Mouse (Mus musculus) heart, postnatal 36 days (tissue): ENCODE data around the gene Htra1. TPM values are rescaled to one million over a fixed set of nuclear protein-coding genes. Genes with fewer than 3 reads are reported as not detected.

ENCODE experiments used
- DNase-seq, 2 experiments: peaks; one replicate each; pipeline ENCODE4 v3.0.0; 2021 to 2022
- intact Hi-C: fragments of 180-260 bp; cut with DNase I; formaldehyde crosslinking; loops from one replicate; pipeline ENCODE4 v1.15.1; 2025
- total RNA-seq, 2 experiments: library from RNA; stranded (reverse); gene quantifications; 2 replicates each; pipeline ENCODE4 v1.2.3; 2021

Gene Htra1
- total RNA-seq, 2 experiments from 2014 or later = 120 to 129 TPM

GRCm38 (mm10) chr7:130964686-130965085, 28.8 kb downstream of the Htra1 start:
- intact Hi-C loops = no loop called here
- DNase-seq = peak; percentile 67 to 74

- intact Hi-C loops = no loop called here
- no peak for DNase-seq
These were observed 29.5 kb downstream of the Htra1 start for GRCm38 (mm10) chr7:130965396-130965795.

- intact Hi-C loops = no loop called here
- peak; percentile 47 for DNase-seq
These were observed 30.0 kb downstream of the Htra1 start for GRCm38 (mm10) chr7:130965909-130966365.

- intact Hi-C loops = no loop called here
- DNase-seq = no peak
These were observed 30.5 kb downstream of the Htra1 start for GRCm38 (mm10) chr7:130966451-130966850.

GRCm38 (mm10) chr7:130966876-130967275, 31.0 kb downstream of the Htra1 start:
- intact Hi-C loops = no loop called here
- DNase-seq = no peak

GRCm38 (mm10) chr7:130967901-130968300, 32.0 kb downstream of the Htra1 start:
- intact Hi-C loops = no loop called here
- DNase-seq = no peak

GRCm38 (mm10) chr7:130968537-130968936, 32.6 kb downstream of the Htra1 start:
- peak; percentile 40 to 60 for DNase-seq
- intact Hi-C loops = no loop called here

GRCm38 (mm10) chr7:130969076-130969475, 33.2 kb downstream of the Htra1 start:
- no peak for DNase-seq
- intact Hi-C loops = no loop called here

- intact Hi-C loops = no loop called here
- no peak for DNase-seq
These were observed 33.6 kb downstream of the Htra1 start for GRCm38 (mm10) chr7:130969507-130969906.

GRCm38 (mm10) chr7:130972767-130973166, 36.9 kb downstream of the Htra1 start:
- DNase-seq = no peak
- intact Hi-C loops = no loop called here

- intact Hi-C loops = no loop called here
- DNase-seq = no peak
These were observed 40.5 kb downstream of the Htra1 start for GRCm38 (mm10) chr7:130976305-130976935.

- peak; percentile 89 to 92 for DNase-seq
- intact Hi-C loops = loop anchor here (2.0 kb wide), 1 partner anchor 41 kb away; the partner anchor contains the start of gene Htra1
These were observed 42.0 kb downstream of the Htra1 start for GRCm38 (mm10) chr7:130977794-130978521.

GRCm38 (mm10) chr7:130978545-130978944, 42.6 kb downstream of the Htra1 start:
- DNase-seq = no peak
- intact Hi-C loops = loop anchor here (2.0 kb wide), 1 partner anchor 42 kb away; the partner anchor contains the start of gene Htra1

- no peak for DNase-seq
- intact Hi-C loops = no loop called here
These were observed 44.2 kb downstream of the Htra1 start for GRCm38 (mm10) chr7:130980130-130980529.

GRCm38 (mm10) chr7:130982371-130982770, 46.5 kb downstream of the Htra1 start:
- intact Hi-C loops = no loop called here
- DNase-seq = no peak

GRCm38 (mm10) chr7:130982881-130983280, 47.0 kb downstream of the Htra1 start:
- intact Hi-C loops = no loop called here
- DNase-seq = no peak

- intact Hi-C loops = no loop called here
- no peak for DNase-seq
These were observed 48.4 kb downstream of the Htra1 start for GRCm38 (mm10) chr7:130984294-130984693.

- DNase-seq = no peak
- intact Hi-C loops = no loop called here
These were observed 49.3 kb downstream of the Htra1 start for GRCm38 (mm10) chr7:130985193-130985592.

GRCm38 (mm10) chr7:130985716-130986115, 49.8 kb downstream of the Htra1 start:
- intact Hi-C loops = no loop called here
- no peak for DNase-seq

- intact Hi-C loops = no loop called here
- no peak for DNase-seq
These were observed 52.2 kb downstream of the Htra1 start for GRCm38 (mm10) chr7:130988146-130988545.

GRCm38 (mm10) chr7:130989371-130989770, 53.5 kb downstream of the Htra1 start:
- no peak for DNase-seq
- intact Hi-C loops = no loop called here
